Mouse (Mus musculus) testis, adult 2 months (tissue): ENCODE data around the gene Snx29.

ENCODE experiments used
- CTCF ChIP-seq: fragments of 200-500 bp; IDR thresholded peaks from 2 replicates; pipeline ENCODE4 v1.5.1; 2012; ENCODE audit warnings: low read depth, mild to moderate bottlenecking, inconsistent platforms, low read length, moderate library complexity; ENCODE audit not compliant: control insufficient read depth, insufficient read depth, insufficient replicate concordance
- POLR2A ChIP-seq: fragments of 200-500 bp; IDR thresholded peaks from 2 replicates; pipeline ENCODE4 v1.6.1; 2012; ENCODE audit warnings: low read depth, mild to moderate bottlenecking, inconsistent platforms, low read length, moderate library complexity; ENCODE audit not compliant: control insufficient read depth

GRCm38 (mm10) chr16:11323324-11324051 is 780 bp downstream of the Snx29 start:
- TF ChIP-seq POLR2A (no peak), CTCF (no peak)
